Mouse (Mus musculus): ENCODE results near the gene Bivm.

Bivm gene

DNA sequence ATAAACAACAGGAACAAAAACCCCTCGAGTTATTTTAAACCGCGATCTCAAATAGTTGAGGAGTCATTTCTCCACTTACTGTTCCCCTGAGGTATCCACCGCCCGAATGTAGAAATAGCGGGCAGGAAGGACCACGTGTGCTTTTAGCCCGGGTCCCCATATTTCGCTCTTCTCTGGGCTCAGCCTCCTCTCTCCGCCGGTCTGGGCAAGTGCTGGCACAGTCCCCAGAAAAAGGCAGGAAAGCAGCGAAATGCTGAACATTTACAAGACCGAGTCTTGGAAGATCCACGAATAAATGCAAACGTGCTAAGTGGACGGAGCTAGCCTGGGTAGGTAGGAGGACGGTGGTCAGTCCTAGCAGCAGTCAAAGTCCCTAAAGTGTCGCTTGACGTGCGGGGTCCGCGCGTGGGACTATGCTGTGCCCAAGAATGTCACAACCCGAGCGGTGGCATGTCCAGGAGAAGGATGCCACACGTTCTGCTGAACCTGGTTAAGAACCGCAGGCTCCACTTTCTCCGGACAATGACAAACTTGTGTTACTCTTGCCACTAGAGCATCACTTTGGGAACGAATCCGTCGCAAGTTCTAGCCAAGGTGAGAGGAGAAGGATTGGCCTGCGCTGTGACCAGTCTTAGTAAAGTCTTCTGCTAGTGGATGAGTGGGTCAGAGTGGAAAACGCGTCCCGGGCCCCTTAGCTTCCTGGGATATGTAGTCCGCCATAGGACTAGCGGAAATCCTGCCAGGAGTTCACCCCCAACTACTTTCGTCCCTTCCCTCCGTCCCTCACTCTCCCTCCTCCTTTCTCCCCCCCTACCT, at the start of gene Bivm, which contains the start of gene Kdelc1:
TSS of gene Bivm (plus strand) at position 719 of the 816 bp plus-strand sequence.
TSS of gene Kdelc1 (minus strand) at position 570 of the 816 bp plus-strand sequence.
- peak; percentile 92 for DNase-seq (ENCODE audit: low spot score)

DNA sequence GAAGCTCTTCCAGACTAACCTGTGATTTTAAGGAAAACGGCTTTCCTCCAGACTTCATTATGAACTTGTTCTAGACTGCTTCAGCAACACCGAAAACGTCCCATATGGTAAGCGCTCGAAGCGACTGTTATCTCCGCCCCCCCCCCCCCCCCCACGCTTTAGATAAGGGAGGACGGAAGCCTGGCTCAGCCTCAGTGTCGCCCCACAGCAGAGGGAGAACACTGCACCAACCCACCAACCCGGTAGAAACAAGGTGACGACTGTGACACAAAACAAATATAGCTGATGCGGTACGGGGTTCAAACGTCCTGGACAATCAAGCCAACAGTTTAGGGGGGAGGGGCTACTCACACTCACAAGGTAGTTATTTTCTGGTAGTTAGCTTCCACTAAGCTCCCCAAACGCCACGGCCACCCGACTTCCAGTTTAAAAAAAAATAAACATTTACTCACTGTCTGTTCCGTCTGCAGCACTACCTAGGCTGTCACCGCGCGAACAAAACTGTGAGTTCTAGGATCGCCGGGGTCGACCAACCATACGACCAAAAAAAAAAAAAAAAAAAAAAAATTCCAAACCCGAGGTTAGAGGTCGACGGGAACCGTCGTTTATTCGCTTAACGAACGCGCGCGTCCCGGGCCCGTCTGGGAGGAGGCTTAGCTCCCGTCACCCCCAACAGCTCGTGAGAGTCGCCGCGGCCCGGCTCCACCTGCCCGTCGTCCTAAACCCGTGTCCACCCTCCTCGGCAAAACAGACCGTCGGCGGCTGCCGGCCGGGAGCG, 17.1 kb upstream of the Bivm start:
- no peak for DNase-seq (ENCODE audit: low spot score)

DNA sequence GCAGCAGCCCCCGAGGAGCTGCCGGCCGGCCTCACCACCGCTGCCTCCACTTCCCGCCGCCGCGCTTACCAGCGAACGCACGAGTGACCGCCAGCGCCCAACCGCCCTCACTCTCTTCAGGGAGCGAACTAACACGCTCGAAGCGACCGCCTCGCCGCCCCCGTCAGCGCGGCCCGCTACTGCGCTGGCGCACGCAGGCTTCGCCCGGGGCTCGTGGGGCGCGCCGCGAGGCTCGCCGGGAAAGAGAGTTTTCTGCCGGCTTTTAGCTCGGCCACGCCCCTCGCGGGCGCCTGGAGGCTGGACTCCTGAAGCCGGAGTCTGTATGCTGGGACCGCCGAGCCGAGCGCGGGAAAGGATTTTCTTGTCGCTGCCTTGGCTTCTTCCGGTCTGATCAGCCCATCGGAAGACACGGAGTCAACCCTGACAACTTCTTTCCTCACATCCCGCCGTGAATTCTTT, 16.5 kb upstream of the Bivm start, which contains the start of gene Tex30:
TSS of gene Tex30 (minus strand) at position 183 of the 459 bp plus-strand sequence.
- peak; percentile 88 for DNase-seq (ENCODE audit: low spot score)

DNA sequence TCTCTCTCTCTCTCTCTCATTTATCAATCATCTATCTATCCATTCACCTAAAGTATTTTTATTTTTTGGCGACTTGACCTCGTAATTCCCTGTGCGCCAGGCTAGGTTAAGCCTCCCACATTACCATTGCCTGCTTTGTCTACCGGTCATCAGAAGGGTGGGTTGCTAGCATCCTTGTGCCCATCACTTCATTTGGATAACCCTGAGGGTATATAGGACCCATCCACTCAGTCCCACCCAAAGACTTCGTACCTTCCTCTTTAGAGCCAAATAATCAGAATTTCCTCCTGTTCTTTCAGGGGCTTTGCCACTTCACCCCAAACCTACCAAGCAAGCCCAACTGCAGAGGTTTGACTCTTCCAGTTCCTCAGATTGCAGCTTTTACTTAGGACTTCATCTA, 15.8 kb upstream of the Bivm start:
- DNase-seq (ENCODE audit: low spot score), result no peak

DNA sequence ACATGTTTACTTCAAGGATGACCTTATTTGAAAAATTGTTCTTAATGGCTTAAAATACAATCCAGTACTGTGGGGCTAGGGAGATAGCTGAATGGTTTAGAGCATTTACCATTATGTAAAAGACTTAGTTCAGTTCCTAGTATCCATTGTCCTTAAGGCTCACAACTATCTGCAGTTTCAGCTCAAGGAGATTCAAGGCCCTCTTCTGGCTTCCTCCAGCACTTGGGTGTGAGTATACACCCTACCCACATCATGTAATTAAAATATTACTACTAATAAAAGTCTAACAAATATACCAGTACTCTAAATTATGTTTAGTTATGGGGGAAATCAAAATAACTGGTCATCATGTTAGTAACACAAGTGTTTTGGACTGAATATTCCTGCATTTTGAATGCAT, 1.2 kb upstream of the Bivm start:
- no peak for DNase-seq (ENCODE audit: low spot score)

DNA sequence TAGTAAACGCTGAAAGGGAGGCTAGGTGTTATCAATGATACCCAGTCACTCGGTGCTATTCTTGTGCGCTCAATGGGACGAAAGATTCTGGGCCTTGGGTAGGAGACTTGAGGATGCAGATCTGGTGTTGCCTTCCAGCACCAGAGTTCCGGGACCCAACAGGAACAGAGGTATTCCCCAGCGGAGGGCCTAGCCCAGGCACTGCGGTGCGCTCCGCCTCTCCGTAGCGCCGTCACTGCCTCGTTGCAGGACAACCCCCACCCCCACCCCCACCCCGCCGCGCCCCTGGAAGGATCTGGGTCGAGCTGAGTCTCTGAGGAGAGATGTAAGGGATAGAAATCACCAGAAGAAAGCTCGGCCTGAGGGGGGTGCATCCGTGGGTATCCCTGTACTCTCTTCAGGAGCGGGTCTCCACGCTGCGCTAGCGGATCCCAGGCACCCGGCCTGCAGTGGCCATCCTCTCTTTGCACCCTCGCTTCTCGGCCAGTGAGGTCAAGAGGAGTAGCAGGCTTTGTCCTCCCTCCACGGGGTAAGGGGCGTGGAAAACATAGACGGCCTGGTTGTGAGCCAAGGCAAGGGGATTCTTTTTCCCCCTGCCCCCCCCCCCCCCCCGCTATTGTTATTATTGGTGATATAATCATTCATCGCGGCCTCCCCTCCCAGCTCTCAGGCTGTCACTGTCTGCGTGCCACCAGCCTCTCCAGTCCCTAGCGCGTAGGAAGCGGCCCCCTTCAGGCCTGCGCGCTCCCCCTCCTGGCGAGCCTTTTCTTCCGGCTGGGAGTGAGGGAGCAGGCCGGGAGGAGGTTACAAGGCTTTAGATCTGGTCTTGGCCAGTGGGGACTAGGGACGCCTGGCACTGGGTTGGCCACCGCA, 680 bp downstream of the Bivm start:
- peak; percentile 61 for DNase-seq (ENCODE audit: low spot score)

DNA sequence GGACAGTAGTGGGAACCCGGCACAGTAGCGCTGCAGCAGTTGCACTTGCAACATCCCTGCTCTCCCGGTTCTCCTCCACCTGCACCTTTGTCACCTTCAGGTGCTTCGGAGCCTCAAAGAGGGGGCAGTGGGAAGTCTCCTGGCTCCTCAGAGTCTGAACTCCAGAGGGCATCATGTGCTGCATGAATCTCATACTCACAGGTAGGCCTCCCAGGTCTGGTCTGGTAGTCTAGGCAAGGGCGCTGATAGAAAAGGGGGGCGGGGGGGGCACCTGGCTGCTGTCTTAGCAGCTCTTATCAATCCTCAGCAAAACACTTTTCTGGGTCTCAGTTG, 1.3 kb downstream of the Bivm start:
- no peak for DNase-seq (ENCODE audit: low spot score)

DNA sequence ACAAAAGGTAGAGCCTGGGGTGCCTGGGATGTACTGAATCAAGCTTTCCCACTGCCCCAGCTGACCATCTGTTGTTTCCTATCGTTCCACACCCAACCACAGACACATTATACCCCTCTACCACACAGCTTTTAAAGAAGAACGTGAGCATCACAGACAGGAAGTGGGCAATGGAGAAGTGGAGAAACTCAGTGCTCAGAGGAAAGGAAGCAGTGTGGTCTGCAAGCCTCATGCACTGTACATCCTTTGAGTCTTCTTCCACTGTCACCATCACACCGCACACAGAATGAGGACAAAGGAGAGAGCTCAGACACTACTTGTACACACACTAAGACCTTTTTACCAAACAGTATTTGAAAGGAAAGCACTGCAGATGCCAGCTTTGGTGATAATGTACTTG, 3.5 kb downstream of the Bivm start:
- DNase-seq (ENCODE audit: low spot score), result no peak

DNA sequence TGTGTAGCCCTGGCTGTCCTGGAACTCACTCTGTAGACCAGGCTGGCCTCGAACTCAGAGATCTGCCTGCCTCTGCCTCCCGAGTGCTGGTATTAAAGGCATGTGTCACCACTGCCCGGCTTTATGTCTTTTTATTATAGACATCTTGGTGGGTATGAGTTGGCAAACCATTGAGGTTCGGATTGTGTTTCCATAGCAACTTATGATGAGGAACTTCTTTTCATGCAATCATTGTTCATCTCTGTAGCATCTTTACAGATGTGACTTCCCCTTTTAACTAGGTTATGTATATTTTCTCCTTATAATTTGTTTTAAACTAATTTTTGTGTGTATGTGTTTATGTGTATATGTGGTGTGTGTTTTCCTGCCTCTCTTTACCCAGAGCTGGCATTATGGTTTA, 6.8 kb downstream of the Bivm start:
- no peak for DNase-seq (ENCODE audit: low spot score)

DNA sequence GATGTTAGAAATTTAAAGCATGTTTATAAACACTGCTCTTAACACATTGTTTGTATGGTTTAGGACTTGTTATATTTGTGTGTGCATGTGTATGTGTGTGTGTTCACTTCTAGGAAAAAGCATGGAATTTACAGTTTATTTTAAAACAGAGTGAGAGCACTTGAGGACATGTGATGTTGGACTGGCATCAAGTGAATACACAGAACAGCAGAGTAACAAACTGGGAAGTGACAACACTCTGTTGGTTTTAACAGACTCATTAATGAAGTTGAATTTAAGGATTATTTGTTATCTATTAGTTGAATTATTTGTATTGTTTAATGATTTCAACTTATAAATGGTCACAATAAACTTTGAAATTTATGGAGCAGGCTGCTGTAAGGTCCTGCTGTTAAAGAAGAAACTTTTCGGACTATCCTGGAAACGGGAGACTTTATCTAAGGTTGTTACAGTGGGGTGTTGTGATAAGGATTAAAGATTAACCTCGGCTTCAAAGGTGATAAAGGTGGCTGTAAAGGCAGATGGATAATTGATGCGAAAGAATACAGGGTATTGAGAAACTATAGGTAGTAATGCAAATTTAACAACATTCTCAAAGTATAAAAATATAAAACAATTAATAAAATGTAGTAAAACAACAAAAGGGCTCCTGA, 11.3 kb downstream of the Bivm start:
- DNase-seq (ENCODE audit: low spot score), result no peak

DNA sequence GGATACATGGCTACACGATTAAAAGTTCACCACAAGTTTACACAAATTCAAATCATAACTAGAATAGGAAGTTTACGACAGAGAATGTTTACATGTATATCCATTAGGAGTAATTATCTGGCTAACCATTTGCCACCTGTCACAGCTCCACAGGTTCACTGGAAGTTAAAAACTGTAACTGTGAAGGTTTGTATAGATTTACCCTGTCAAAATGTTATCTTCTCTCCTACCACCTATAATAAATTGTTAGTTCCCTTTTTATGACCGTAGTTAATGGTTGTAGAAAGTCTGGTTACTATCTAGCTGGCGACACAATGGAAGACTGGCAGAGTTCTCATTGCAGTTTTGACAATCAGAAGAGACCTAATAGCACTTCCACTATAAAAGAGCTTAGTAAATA, 21.5 kb downstream of the Bivm start:
- no peak for DNase-seq (ENCODE audit: low spot score)

DNA sequence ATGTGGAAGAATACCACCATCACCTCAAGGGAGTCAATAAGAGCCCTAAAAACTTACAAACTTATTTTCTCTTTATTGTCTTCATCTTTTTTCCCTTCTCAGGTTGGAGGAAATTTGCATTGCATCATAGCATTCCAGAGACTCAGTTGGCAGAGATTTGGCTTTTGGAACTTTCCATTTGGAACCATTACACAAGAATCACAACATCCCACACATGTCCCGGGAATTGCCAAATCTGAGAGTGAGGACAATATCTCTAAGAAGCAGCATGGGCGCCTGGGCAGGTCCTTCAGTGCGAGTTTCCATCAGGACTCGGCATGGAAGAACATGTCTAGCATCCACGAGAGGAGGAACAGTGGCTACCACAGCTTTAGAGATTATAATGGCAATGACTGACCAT, 24.0 kb downstream of the Bivm start:
- no peak for DNase-seq (ENCODE audit: low spot score)

DNA sequence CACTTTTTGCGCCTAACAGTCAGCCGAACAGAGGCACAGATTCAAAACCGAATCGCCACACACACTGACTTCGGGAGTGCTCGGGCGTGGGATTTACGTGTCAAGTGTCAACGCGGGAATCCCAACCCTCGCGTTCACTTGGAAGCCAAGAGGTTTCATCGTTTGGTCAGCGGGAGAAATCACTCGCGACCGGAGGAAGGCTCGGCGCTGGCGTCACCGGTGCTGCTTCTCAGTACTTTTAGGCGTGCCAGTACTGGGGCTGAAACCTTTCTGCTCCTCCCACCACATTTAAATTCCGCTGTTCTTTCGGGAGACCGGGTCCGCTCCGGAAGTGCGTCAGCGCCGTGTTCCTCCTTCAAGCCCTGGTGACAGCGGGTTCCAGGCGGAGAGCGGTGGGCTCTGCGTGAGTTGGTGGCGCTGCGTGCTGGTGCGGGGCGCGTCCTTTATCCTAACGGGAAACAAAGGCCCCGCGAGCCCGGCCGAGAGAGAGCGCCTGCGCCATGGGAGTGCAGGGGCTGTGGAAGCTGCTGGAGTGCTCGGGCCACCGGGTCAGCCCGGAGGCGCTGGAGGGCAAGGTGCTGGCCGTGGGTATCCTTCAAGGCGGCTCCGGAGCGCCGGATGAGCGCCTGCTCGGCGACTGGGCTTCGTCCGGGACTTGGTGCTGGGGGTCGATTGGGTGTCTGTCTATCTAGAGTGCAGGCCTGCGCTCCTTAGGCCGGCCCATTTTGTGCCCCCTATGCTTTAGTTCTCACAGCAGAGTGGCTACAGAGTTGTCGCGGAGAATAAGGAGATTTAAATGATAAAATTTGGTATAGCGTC, 29.0 kb downstream of the Bivm start, which contains the start of gene Ercc5:
TSS of gene Ercc5 (plus strand) at position 182 of the 819 bp plus-strand sequence.
- peak; percentile 77 for DNase-seq (ENCODE audit: low spot score)

DNA sequence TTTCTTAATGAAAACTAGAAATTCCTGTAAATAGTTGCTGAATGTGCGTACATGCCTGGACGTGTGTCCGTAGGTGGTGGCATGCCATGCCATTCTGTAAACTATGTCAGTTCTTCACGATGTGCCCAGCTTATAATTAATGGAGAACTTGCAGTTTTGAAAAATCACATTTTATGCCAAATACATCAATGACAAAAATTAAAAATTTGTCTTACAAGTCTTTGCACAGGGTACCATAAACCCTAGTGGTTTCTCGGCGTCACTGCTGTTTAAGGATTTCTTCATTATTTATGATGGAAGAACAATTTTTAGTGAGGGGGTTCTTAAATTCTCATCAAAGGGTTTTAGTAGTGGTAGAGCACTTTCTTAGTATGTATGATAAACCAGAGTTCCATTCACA, 29.9 kb downstream of the Bivm start:
- DNase-seq (ENCODE audit: low spot score), result no peak

DNA sequence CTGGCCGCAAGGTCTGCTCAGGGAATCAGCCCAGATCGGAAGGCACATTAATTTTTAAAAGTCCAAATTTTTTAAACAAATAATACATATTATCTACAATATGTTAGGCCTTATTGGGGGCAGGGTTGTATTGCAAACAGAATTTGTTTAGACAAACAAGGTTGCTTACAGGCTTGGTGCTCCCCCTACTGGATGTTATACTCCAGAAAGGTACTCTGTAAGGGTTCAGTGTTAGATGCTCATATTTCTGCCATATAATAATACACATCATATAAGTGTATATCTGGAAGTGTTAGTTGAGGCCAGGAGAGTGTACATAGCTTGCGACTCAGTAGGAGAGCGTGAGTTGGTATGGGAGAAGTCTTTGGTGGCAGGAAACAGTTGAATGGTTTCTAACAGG, 36.5 kb downstream of the Bivm start:
- no peak for DNase-seq (ENCODE audit: low spot score)

DNA sequence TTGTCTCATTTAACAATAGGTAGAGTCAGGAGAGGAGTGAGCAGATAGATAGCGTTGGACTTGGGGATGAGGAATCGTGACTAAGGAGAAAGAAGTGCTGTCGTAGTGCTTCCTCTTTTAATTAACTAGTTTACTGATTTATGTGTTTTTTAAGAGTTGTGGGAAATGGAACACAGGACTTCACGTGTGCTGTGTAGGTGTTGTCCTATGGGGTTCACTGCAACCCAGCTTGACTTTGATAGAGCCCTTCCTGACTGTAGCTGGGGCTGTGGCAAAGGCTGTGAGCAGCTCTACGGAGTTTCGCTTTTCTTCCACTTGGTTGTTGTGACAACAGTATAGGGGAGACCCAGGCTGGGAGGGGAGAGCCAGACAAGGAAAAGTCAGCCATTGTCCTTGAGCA, 39.6 kb downstream of the Bivm start:
- no peak for DNase-seq (ENCODE audit: low spot score)

DNA sequence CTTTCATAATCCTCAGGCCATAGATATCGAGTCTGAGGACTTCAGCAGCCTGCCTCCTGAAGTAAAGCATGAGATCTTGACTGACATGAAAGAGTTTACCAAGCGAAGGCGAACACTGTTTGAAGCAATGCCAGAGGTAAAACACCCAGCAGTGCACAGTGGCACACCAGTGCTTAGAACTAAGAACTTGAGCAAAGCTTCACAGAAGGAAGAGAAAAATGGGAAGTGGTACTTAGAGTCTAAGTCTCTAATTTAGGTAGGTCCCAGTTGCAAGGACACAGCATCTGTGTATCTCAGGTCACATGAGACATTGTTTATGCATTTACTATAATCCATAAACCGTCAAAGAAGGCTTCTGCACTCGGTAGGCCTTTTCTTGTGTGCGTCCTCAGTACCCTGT, 43.1 kb downstream of the Bivm start:
- no peak for DNase-seq (ENCODE audit: low spot score)

DNA sequence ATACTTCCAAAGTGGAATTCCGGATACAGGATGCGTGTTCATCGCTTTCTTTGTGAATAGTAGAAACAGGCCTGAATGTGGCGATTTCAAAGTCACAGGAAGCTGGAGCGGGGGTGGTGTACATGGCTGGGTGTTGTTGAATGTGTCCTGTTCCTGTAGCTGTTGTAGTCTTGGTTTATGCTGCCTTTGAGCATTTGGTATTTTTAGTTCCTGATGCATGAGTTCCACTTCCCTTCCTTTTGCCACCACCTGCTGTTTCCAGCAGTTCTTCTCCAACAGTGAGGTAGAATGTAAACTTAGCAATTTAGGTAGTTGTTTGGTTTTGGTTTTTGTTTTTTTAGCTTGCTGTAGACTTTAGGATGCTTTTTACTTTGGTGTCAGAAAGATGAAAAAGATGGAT, 43.6 kb downstream of the Bivm start:
- DNase-seq (ENCODE audit: low spot score), result no peak

DNA sequence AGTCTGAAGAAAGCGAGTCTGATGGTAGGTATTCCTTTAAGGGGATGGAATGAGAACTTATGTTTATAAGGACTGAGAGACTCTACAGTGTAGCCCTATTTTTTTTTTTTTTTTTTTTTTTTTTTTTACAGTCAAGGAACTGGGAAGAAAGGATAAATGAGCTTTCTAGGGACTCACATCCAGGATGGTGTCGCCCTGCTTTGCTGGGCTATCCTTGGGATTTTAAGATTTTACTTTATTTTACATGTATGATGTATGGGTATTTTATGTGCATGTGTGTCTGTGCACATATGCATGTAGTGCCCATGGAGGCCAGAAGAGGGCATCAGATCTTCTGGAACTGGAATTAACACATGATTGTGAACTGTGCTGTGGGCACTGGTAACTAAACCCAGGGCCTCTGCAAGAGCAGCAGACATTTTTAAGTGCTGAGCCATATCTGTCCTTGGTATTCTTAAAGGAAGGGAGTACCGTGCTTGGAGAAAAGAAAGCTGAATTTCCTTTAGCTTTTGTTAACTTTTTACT, 49.2 kb downstream of the Bivm start:
- no peak for DNase-seq (ENCODE audit: low spot score)

DNA sequence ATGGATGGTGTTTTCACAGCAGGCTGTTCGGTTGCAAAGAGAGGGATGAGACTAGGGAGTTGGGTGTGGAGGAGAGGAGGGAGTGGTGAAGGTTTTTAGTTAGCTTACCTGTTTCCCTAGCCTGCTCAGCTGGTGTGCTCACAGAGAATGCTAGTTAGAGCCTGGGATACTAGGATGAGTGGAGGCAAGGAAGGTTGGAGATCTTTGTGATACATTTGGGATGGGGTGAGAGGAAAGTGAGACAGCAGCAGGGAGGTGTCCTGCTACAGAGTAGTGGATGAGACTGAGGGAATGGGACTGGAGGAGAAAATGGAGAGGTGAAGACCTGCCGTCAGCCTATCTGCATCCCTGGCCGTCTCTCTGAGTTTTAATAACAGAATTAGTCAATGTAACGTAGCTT, 53.9 kb downstream of the Bivm start:
- DNase-seq (ENCODE audit: low spot score), result no peak

DNA sequence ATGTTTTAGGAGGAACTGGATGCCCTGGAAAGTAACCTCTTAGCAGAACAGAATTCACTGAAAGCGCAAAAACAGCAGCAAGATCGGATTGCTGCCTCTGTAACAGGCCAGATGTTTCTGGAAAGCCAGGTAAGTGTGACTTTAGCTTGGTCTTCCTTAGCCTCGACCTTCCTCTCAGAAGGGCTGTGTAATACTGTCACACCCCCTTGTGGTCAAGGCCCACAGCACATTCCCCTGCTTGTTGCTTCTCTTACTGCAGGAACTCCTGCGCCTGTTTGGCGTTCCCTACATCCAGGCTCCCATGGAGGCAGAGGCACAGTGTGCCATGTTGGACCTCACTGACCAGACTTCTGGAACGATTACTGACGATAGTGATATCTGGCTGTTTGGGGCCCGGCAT, 55.1 kb downstream of the Bivm start:
- DNase-seq (ENCODE audit: low spot score), result no peak

Measured in left cerebral cortex, adult 11 months (tissue).